ENCODE assay signal across 15 mouse cellular contexts in the genomic region with DNA sequence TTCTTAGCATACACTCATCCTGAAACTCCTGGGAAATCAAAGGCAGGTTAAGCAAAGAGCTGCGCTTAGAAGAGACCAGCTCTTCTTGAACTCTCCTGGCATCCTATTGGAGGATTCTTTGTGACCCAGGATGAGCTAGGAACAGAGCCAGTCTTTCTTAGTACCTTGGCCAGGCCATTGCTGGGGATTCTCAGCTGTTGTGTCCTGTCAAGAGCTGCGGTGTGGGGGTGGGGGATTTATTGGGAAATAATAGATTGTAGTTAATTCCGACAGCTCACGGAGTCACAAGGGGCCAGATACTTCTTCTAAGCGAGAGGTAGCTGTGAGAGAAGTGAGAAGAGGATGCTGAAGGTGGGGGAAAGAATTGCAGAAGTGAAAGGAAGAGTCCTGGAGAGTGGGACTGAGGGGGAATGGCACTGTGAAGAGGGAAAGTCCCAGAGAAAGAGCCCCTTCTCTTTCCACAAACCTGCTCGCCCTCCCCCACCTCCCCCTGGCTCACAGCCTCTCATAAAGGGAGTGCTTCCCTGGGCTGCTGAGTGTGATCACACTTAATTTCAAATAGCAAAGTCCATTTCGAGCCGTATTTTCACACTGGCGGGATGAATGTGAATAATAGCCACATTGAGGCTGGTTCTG.
A peak's percentile ranks its signal among the peaks of the same experiment; 100 is the strongest.
DNase-seq lines count a peak whose midpoint lies in the region; ATAC-seq and TF ChIP-seq lines count a peak whose summit lies in the region.
"Had no signal": no experiment of that assay in that cellular context is flagged by ENCODE, and none has a peak within 500 bp of the region (broad histone marks: within the 10 kb centered on the region; RNA-seq: fewer than 3 reads in every experiment).

No protein-coding gene starts in this region.

- no peak overlapping the region for H3K9ac ChIP-seq in forebrain, embryonic 13.5 days
- H3K9ac ChIP-seq in forebrain, embryonic 14.5 days (ENCODE audit: low read length), result no peak overlapping the region
- no peak overlapping the region for H3K9ac ChIP-seq in limb, embryonic 12.5 days (replicated peaks)
- H3K9ac ChIP-seq in midbrain, embryonic 11.5 days (ENCODE audit: low read length), result no peak overlapping the region

- no peaks in the 10 kb centered on the region for H3K27me3 ChIP-seq in forebrain, embryonic 13.5 days
- no peaks in the 10 kb centered on the region for H3K27me3 ChIP-seq in forebrain, embryonic 14.5 days (replicated peaks; ENCODE audit: control insufficient read depth, insufficient read depth, low read length)
- H3K27me3 ChIP-seq in spleen, adult 2 months (ENCODE audit: control insufficient read depth, insufficient read depth, low read length), result no peaks in the 10 kb centered on the region
- no peaks in the 10 kb centered on the region for H3K27me3 ChIP-seq in limb, embryonic 12.5 days
- H3K27me3 ChIP-seq in splenic B cell, adult 2 months (ENCODE audit: control insufficient read depth, insufficient read depth, low read length, poor library complexity, severe bottlenecking), result no peaks in the 10 kb centered on the region
- no peaks in the 10 kb centered on the region for H3K27me3 ChIP-seq in midbrain, embryonic 11.5 days (ENCODE audit: control insufficient read depth, insufficient read depth, low read length)

- H3K9me3 ChIP-seq in forebrain, embryonic 13.5 days (replicated peaks), result no peaks in the 10 kb centered on the region
- H3K9me3 ChIP-seq in forebrain, embryonic 14.5 days (replicated peaks; ENCODE audit: control insufficient read depth, low read length), result no peaks in the 10 kb centered on the region
- H3K9me3 ChIP-seq in limb, embryonic 12.5 days, result no peaks in the 10 kb centered on the region
- H3K9me3 ChIP-seq in midbrain, embryonic 11.5 days (ENCODE audit: control insufficient read depth, low read length), result no peaks in the 10 kb centered on the region
- H3K9me3 ChIP-seq: midbrain, embryonic 10.5 days had no signal

- no peak overlapping the region for H3K4me3 ChIP-seq in forebrain, embryonic 13.5 days
- no peak overlapping the region for H3K4me3 ChIP-seq in forebrain, embryonic 14.5 days (ENCODE audit: low read depth, low read length)
- no peak overlapping the region for H3K4me3 ChIP-seq in spleen, adult 2 months (ENCODE audit: extremely low read depth, insufficient read depth, insufficient read length)
- no peak overlapping the region for H3K4me3 ChIP-seq in limb, embryonic 12.5 days (replicated peaks)
- H3K4me3 ChIP-seq in midbrain, embryonic 11.5 days (ENCODE audit: low read depth, low read length), result no peak overlapping the region
- H3K4me3 ChIP-seq: layer of hippocampus, adult 2 months; midbrain, embryonic 10.5 days had no signal

- H3K36me3 ChIP-seq in forebrain, embryonic 13.5 days (ENCODE audit: poor library complexity, severe bottlenecking), result no peaks in the 10 kb centered on the region
- no peaks in the 10 kb centered on the region for H3K36me3 ChIP-seq in forebrain, embryonic 14.5 days (ENCODE audit: control insufficient read depth, insufficient read depth, low read length)
- H3K36me3 ChIP-seq in spleen, adult 2 months (ENCODE audit: control insufficient read depth, insufficient read depth, low read length), result no peaks in the 10 kb centered on the region
- H3K36me3 ChIP-seq in limb, embryonic 12.5 days, result no peaks in the 10 kb centered on the region
- no peaks in the 10 kb centered on the region for H3K36me3 ChIP-seq in splenic B cell, adult 2 months (ENCODE audit: control insufficient read depth, insufficient read depth, low read length, poor library complexity, severe bottlenecking)
- H3K36me3 ChIP-seq in midbrain, embryonic 11.5 days (ENCODE audit: control insufficient read depth, insufficient read depth, low read length), result no peaks in the 10 kb centered on the region
- H3K36me3 ChIP-seq: midbrain, embryonic 10.5 days had no signal

- TF ChIP-seq POLR2A in spleen, adult 2 months (IDR thresholded peaks at IDR 0.05; ENCODE audit: low read depth, low read length), result no peak

- no peak overlapping the region for H3K4me2 ChIP-seq in forebrain, embryonic 13.5 days
- no peak overlapping the region for H3K4me2 ChIP-seq in forebrain, embryonic 14.5 days (ENCODE audit: low read length)
- H3K4me2 ChIP-seq in limb, embryonic 12.5 days, result no peak overlapping the region
- no peak overlapping the region for H3K4me2 ChIP-seq in midbrain, embryonic 11.5 days

- TF ChIP-seq CTCF in spleen, adult 2 months (IDR thresholded peaks at IDR 0.05; ENCODE audit: extremely low read depth, insufficient read depth, insufficient read length, insufficient replicate concordance), result no peak

- H3K27ac ChIP-seq in forebrain, embryonic 13.5 days, result no peak overlapping the region
- no peak overlapping the region for H3K27ac ChIP-seq in forebrain, embryonic 14.5 days (ENCODE audit: low read depth, low read length)
- H3K27ac ChIP-seq in spleen, adult 2 months (ENCODE audit: insufficient read depth, low read length), result peak overlapping the region; percentile 21
- H3K27ac ChIP-seq in limb, embryonic 12.5 days, result peak overlapping the region; percentile 72
- no peak overlapping the region for H3K27ac ChIP-seq in midbrain, embryonic 11.5 days (ENCODE audit: low read depth, low read length)
- H3K27ac ChIP-seq: layer of hippocampus, adult 2 months; stomach, postnatal 0 days had no signal

- WGBS in forebrain, embryonic 13.5 days, result 66% methylated on average over 9 of the region's 9 CpGs
- WGBS in forebrain, embryonic 14.5 days, result 69% methylated on average over 9 of the region's 9 CpGs
- 67% methylated on average over 9 of the region's 9 CpGs for WGBS in spleen, adult 2 months
- WGBS in limb, embryonic 12.5 days, result 53% methylated on average over 9 of the region's 9 CpGs
- WGBS in midbrain, embryonic 11.5 days, result 80% methylated on average over 9 of the region's 9 CpGs

- peaks cover 25% of the 10 kb centered on the region for H3K4me1 ChIP-seq in forebrain, embryonic 13.5 days
- peaks cover 14% of the 10 kb centered on the region for H3K4me1 ChIP-seq in forebrain, embryonic 14.5 days (ENCODE audit: control insufficient read depth, insufficient read depth, low read length)
- H3K4me1 ChIP-seq in spleen, adult 2 months (ENCODE audit: control insufficient read depth, insufficient read depth, insufficient read length), result peaks cover 18% of the 10 kb centered on the region; the same call in 1 of the 2 replicates
- H3K4me1 ChIP-seq in limb, embryonic 12.5 days (replicated peaks), result peaks cover 46% of the 10 kb centered on the region
- H3K4me1 ChIP-seq in midbrain, embryonic 11.5 days (ENCODE audit: control insufficient read depth, insufficient read depth, low read length), result no peaks in the 10 kb centered on the region; the same call in 1 of the 2 replicates

- no peak for DNase-seq in forebrain, embryonic 14.5 days (ENCODE audit: low spot score)
- DNase-seq in spleen, adult 2 months (ENCODE audit: low read depth in 1 of 2, low spot score in 2 of 2), result peak in 1 of 2 experiments; percentile 48
- no peak for DNase-seq in spleen, postnatal 14 days (ENCODE audit: low spot score in 2 of 2)
- peak; percentile 72 for DNase-seq in splenic B cell, adult 2 months (ENCODE audit: low read depth, low spot score)
- DNase-seq in urinary bladder, adult 18-20 months (ENCODE audit: low spot score in 2 of 2), result no peak
- DNase-seq in midbrain, embryonic 11.5 days (ENCODE audit: low spot score, missing footprints), result no peak
- DNase-seq: heart, adult 18-20 months; kidney, adult 11 months; thymus, postnatal 4 days had no signal

- 0 out of 2 replicates have a peak, but pooled peaks have one; percentile 10 for ATAC-seq in forebrain, embryonic 13.5 days
- ATAC-seq in forebrain, embryonic 14.5 days, result no peak
- no peak for ATAC-seq in limb, embryonic 12.5 days (ENCODE audit: insufficient number of reproducible peaks, insufficient read depth, low FRiP score, low TSS enrichment, low read depth)
- ATAC-seq in midbrain, embryonic 11.5 days (ENCODE audit: low FRiP score), result no peak
- ATAC-seq: CD4-positive, CD25-positive, alpha-beta regulatory T cell, adult 4 months had no signal

Comparison
In these comparisons a context has a peak if more than half of its experiments do, and no peak if none do; other contexts are left out.
1. H3K27ac ChIP-seq: peak in spleen, adult 2 months (single experiment) and limb, embryonic 12.5 days (single experiment); none in forebrain, embryonic 13.5 days (single experiment), forebrain, embryonic 14.5 days (single experiment) and midbrain, embryonic 11.5 days (single experiment).